Mouse (Mus musculus) gastrocnemius, adult 18-20 months (tissue): ENCODE results near the gene Npdc1. TPM values are rescaled to one million over a fixed set of nuclear protein-coding genes. Genes with fewer than 3 reads are reported as not detected.

ENCODE experiments used
- microRNA-seq: library from miRNA; unstranded; fragments of <30 nt; microRNA quantifications from one replicate; pipeline ENCODE4 v1.2.0, GENCODE M21; 2021
- total RNA-seq, 2 experiments: library from RNA; stranded (reverse); gene quantifications; 2 replicates each; pipeline ENCODE4 v1.2.3; 2021

The Npdc1 gene
- total RNA-seq, 2 experiments from 2014 or later = 15.8 to 19.0 TPM

Small RNA genes within 50 kb of the gene (microRNA-seq; reads per million reads assigned to microRNA genes)
- not detected for gene Mir3087

Other genes starting within 250 kb of the Npdc1 start
- 1 to 10 TPM; 3.4 to 8.6 TPM for gene Nrarp, start 218.6 kb upstream of the Npdc1 start, total RNA-seq
- 1 to 10 TPM in 1 of 2 experiments, under 1 TPM in 1; 0.84 to 1.2 TPM for gene Tor4a, start 202.5 kb upstream of the Npdc1 start, total RNA-seq
- gene Nelfb, start 187.9 kb upstream of the Npdc1 start, total RNA-seq = 10 to 100 TPM; 18.8 to 21.3 TPM
- not detected for gene Stpg3, start 184.7 kb upstream of the Npdc1 start, total RNA-seq
- gene Fam166a, start 180.6 kb upstream of the Npdc1 start, total RNA-seq = not detected
- 100 to 1,000 TPM; 224 to 228 TPM for gene Tubb4b, start 174.6 kb upstream of the Npdc1 start, total RNA-seq
- gene Slc34a3, start 165.0 kb upstream of the Npdc1 start, total RNA-seq = not detected
- not detected for gene Rnf224, start 162.6 kb upstream of the Npdc1 start, total RNA-seq
- under 1 TPM; 0.50 to 0.74 TPM for gene Rnf208, start 157.1 kb upstream of the Npdc1 start, total RNA-seq
- gene Cysrt1, start 156.9 kb upstream of the Npdc1 start, total RNA-seq = not detected
- gene AL732309.1, start 152.5 kb upstream of the Npdc1 start, total RNA-seq = 1 to 10 TPM; 1.3 to 1.4 TPM
- 10 to 100 TPM; 12.0 to 12.1 TPM for gene Tmem203, start 143.9 kb upstream of the Npdc1 start, total RNA-seq
- gene Tprn, start 136.7 kb upstream of the Npdc1 start, total RNA-seq = 1 to 10 TPM; 2.9 to 3.8 TPM
- gene Ssna1, start 126.9 kb upstream of the Npdc1 start, total RNA-seq = 10 to 100 TPM; 27.9 to 30.9 TPM
- gene Anapc2, start 126.9 kb upstream of the Npdc1 start, total RNA-seq = 10 to 100 TPM; 27.6 to 30.4 TPM
- gene Tmem210, start 111.2 kb upstream of the Npdc1 start, total RNA-seq = not detected
- not detected for gene Lrrc26, start 109.4 kb upstream of the Npdc1 start, total RNA-seq
- gene Grin1, start 80.2 kb upstream of the Npdc1 start, total RNA-seq = not detected
- 10 to 100 TPM; 14.0 to 15.2 TPM for gene Man1b1, start 67.0 kb upstream of the Npdc1 start, total RNA-seq
- 10 to 100 TPM; 15.2 to 17.9 TPM for gene Dpp7, start 43.0 kb upstream of the Npdc1 start, total RNA-seq
- gene Uap1l1, start 33.7 kb upstream of the Npdc1 start, total RNA-seq = 1 to 10 TPM; 3.8 to 5.7 TPM
- gene Sapcd2, start 27.0 kb upstream of the Npdc1 start, total RNA-seq = not detected
- gene Entpd2, start 3.5 kb upstream of the Npdc1 start, total RNA-seq = 1 to 10 TPM; 6.2 to 8.3 TPM
- gene Fut7, start 23.9 kb downstream of the Npdc1 start, total RNA-seq = not detected
- 10 to 100 TPM; 14.1 to 15.5 TPM for gene Abca2, start 29.4 kb downstream of the Npdc1 start, total RNA-seq
- gene Clic3, start 57.5 kb downstream of the Npdc1 start, total RNA-seq = 1 to 10 TPM in 1 of 2 experiments, under 1 TPM in 1; 0.39 to 1.0 TPM
- 10 to 100 TPM; 13.7 to 15.1 TPM for gene Paxx, start 61.7 kb downstream of the Npdc1 start, total RNA-seq
- not detected for gene Ptgds, start 70.7 kb downstream of the Npdc1 start, total RNA-seq
- gene Lcn12, start 94.6 kb downstream of the Npdc1 start, total RNA-seq = not detected
- 10 to 100 TPM; 81.5 to 84.3 TPM for gene Fbxw5, start 101.4 kb downstream of the Npdc1 start, total RNA-seq
- gene C8g, start 102.4 kb downstream of the Npdc1 start, total RNA-seq = 1 to 10 TPM; 2.0 to 2.1 TPM
- 10 to 100 TPM; 13.7 to 15.1 TPM for gene Traf2, start 147.6 kb downstream of the Npdc1 start, total RNA-seq
- 100 to 1,000 TPM; 179 to 182 TPM for gene Edf1, start 158.5 kb downstream of the Npdc1 start, total RNA-seq
- under 1 TPM; 0.12 to 0.34 TPM for gene Mamdc4, start 175.5 kb downstream of the Npdc1 start, total RNA-seq
- 10 to 100 TPM; 54.6 to 57.5 TPM for gene Phpt1, start 175.9 kb downstream of the Npdc1 start, total RNA-seq
- not detected for gene Ajm1, start 182.4 kb downstream of the Npdc1 start, total RNA-seq
- gene Rabl6, start 209.2 kb downstream of the Npdc1 start, total RNA-seq = 10 to 100 TPM; 75.3 to 82.5 TPM
- gene Ccdc183, start 218.3 kb downstream of the Npdc1 start, total RNA-seq = not detected
- gene Tmem141, start 222.7 kb downstream of the Npdc1 start, total RNA-seq = 10 to 100 TPM; 17.1 to 17.3 TPM
- 1 to 10 TPM; 2.4 to 3.0 TPM for gene Fcna, start 228.7 kb downstream of the Npdc1 start, total RNA-seq